Mouse (Mus musculus) bone marrow macrophage, adult 2 months (primary cell): ENCODE results near the gene Hmcn2.

Source experiments
- CTCF ChIP-seq: IDR thresholded peaks from 2 replicates; pipeline ENCODE4 v1.5.1; 2012; ENCODE audit warnings: low read depth, mild to moderate bottlenecking, low read length, moderate library complexity
- POLR2A ChIP-seq: IDR thresholded peaks from 2 replicates; pipeline ENCODE4 v1.6.1; 2012; ENCODE audit warnings: mild to moderate bottlenecking, low read depth, low read length, borderline replicate concordance

GRCm38 (mm10) chr2:31439576-31439975, 125.4 kb downstream of the Hmcn2 start:
- TF ChIP-seq CTCF (no peak), POLR2A (no peak)
